Mouse (Mus musculus): ENCODE results near the gene Atp5h. TPM values are rescaled to one million over a fixed set of nuclear protein-coding genes. Genes with fewer than 3 reads are reported as not detected.

The Atp5h gene
- polyA plus RNA-seq (2017; shearing (Covaris generic)), result 651 TPM

GRCm38 (mm10) chr11:115419531-115420237, at the start of gene Atp5h, which contains the start of gene Kctd2:
TSS of gene Atp5h (minus strand) at chr11:115419962.
TSS of gene Kctd2 (plus strand) at chr11:115420128.

GRCm38 (mm10) chr11:115462243-115462891, 42.6 kb upstream of the Atp5h start, which contains the start of gene Slc16a5:
TSS of gene Slc16a5 (plus strand) at chr11:115462474.

GRCm38 (mm10) chr11:115439906-115440595, 20.3 kb upstream of the Atp5h start, which contains the start of gene Trim80:
TSS of gene Trim80 (plus strand) at chr11:115440545.

GRCm38 (mm10) chr11:115403338-115404124, 16.2 kb downstream of the Atp5h start, which contains the start of gene Mrpl58:
TSS of gene Mrpl58 (plus strand) at chr11:115403752.

GRCm38 (mm10) chr11:115381743-115382539, 37.8 kb downstream of the Atp5h start, which contains the start of gene Cdr2l:
TSS of gene Cdr2l (plus strand) at chr11:115381916.

GRCm38 (mm10) chr11:115367395-115367944, 52.3 kb downstream of the Atp5h start, which contains the start of gene Hid1:
TSS of gene Hid1 (minus strand) at chr11:115367756.

Other genes with a start within 250 kb of the Atp5h start
- 15.9 TPM for gene Tmem104, start 232.5 kb downstream of the Atp5h start, polyA plus RNA-seq (2017; shearing (Covaris generic))
- gene Nat9, start 232.1 kb downstream of the Atp5h start, polyA plus RNA-seq (2017; shearing (Covaris generic)), result 11.9 TPM
- gene Grin2c, start 152.7 kb downstream of the Atp5h start, polyA plus RNA-seq (2017; shearing (Covaris generic)), result not detected
- 31.7 TPM for gene Fdxr, start 142.9 kb downstream of the Atp5h start, polyA plus RNA-seq (2017; shearing (Covaris generic))
- gene Fads6, start 122.3 kb downstream of the Atp5h start, polyA plus RNA-seq (2017; shearing (Covaris generic)), result 0.96 TPM
- not detected for gene Otop2, start 112.8 kb downstream of the Atp5h start, polyA plus RNA-seq (2017; shearing (Covaris generic))
- not detected for gene Ush1g, start 97.9 kb downstream of the Atp5h start, polyA plus RNA-seq (2017; shearing (Covaris generic))
- not detected for gene Otop3, start 85.2 kb downstream of the Atp5h start, polyA plus RNA-seq (2017; shearing (Covaris generic))
- 7.6 TPM for gene Hid1, start 52.2 kb downstream of the Atp5h start, polyA plus RNA-seq (2017; shearing (Covaris generic))
- gene Cdr2l, start 38.0 kb downstream of the Atp5h start, polyA plus RNA-seq (2017; shearing (Covaris generic)), result 0.12 TPM
- 153 TPM for gene Mrpl58, start 16.2 kb downstream of the Atp5h start, polyA plus RNA-seq (2017; shearing (Covaris generic))
- gene Kctd2, start 166 bp upstream of the Atp5h start, polyA plus RNA-seq (2017; shearing (Covaris generic)), result 81.2 TPM
- gene Trim80, start 20.6 kb upstream of the Atp5h start, polyA plus RNA-seq (2017; shearing (Covaris generic)), result not detected
- gene Slc16a5, start 42.5 kb upstream of the Atp5h start, polyA plus RNA-seq (2017; shearing (Covaris generic)), result 11.8 TPM
- gene Armc7, start 55.7 kb upstream of the Atp5h start, polyA plus RNA-seq (2017; shearing (Covaris generic)), result 98.4 TPM
- 365 TPM for gene Nt5c, start 71.9 kb upstream of the Atp5h start, polyA plus RNA-seq (2017; shearing (Covaris generic))
- 576 TPM for gene Jpt1, start 94.4 kb upstream of the Atp5h start, polyA plus RNA-seq (2017; shearing (Covaris generic))
- gene Sumo2, start 116.3 kb upstream of the Atp5h start, polyA plus RNA-seq (2017; shearing (Covaris generic)), result 758 TPM
- gene Nup85, start 144.5 kb upstream of the Atp5h start, polyA plus RNA-seq (2017; shearing (Covaris generic)), result 90.4 TPM
- gene Mrps7, start 184.0 kb upstream of the Atp5h start, polyA plus RNA-seq (2017; shearing (Covaris generic)), result 63.3 TPM
- gene Gga3, start 184.1 kb upstream of the Atp5h start, polyA plus RNA-seq (2017; shearing (Covaris generic)), result 57.3 TPM
- 174 TPM for gene Mif4gd, start 193.0 kb upstream of the Atp5h start, polyA plus RNA-seq (2017; shearing (Covaris generic))
- 63.2 TPM for gene Slc25a19, start 208.3 kb upstream of the Atp5h start, polyA plus RNA-seq (2017; shearing (Covaris generic))

Data from CD4-positive, CD25-positive, alpha-beta regulatory T cell (primary cell).